Mouse (Mus musculus) forebrain, embryonic 11.5 days (tissue): Measurements from ENCODE around the gene Gm12216. TPM values are rescaled to one million over a fixed set of nuclear protein-coding genes. Genes with fewer than 3 reads are reported as not detected.

Source experiments
- ATAC-seq: fragments of 200-750 bp; cut with Nextera tagmentation; replicated peaks from 2 replicates; pipeline ENCODE4 v1.8.0; 2017; ENCODE audit warnings: moderate TSS enrichment; ENCODE audit not compliant: low FRiP score
- DNase-seq: peaks from one replicate; pipeline ENCODE4 v3.0.0-alpha.2; 2017; ENCODE audit warnings: low spot score
- H3K27ac ChIP-seq: fragments of 300-500 bp; sonication (generic); 2 replicates; pipeline ENCODE4 v1.5.1; 2014; ENCODE audit warnings: low read depth, low read length
- H3K27me3 ChIP-seq: fragments of 300-500 bp; sonication (generic); 2 replicates; pipeline ENCODE4 v1.6.1; 2014; ENCODE audit warnings: mild to moderate bottlenecking, low read length, mixed read lengths; ENCODE audit not compliant: control insufficient read depth, insufficient read depth
- H3K36me3 ChIP-seq: fragments of 300-500 bp; sonication (generic); 2 replicates; pipeline ENCODE4 v1.6.1; 2014; ENCODE audit warnings: mild to moderate bottlenecking, low read length, moderate library complexity, mixed read lengths; ENCODE audit not compliant: control insufficient read depth, insufficient read depth
- H3K4me1 ChIP-seq: fragments of 300-500 bp; sonication (generic); replicated peaks from 2 replicates; pipeline ENCODE4 v1.6.1; 2014; ENCODE audit warnings: low read length, mixed read lengths; ENCODE audit not compliant: control insufficient read depth, insufficient read depth
- H3K4me2 ChIP-seq: fragments of 300-500 bp; sonication (generic); 2 replicates; pipeline ENCODE4 v1.6.1; 2014; ENCODE audit warnings: low read depth, mild to moderate bottlenecking, low read length, moderate library complexity, mixed read lengths; ENCODE audit not compliant: severe bottlenecking
- H3K4me3 ChIP-seq: fragments of 300-500 bp; sonication (generic); 2 replicates; pipeline ENCODE4 v1.5.1; 2014; ENCODE audit warnings: low read depth, low read length
- H3K9ac ChIP-seq: fragments of 300-500 bp; sonication (generic); 2 replicates; pipeline ENCODE4 v1.6.1; 2014; ENCODE audit warnings: low read length
- H3K9me3 ChIP-seq: fragments of 300-500 bp; sonication (generic); 2 replicates; pipeline ENCODE4 v1.6.1; 2016; ENCODE audit warnings: low read length, mixed read lengths; ENCODE audit not compliant: control insufficient read depth
- WGBS: fragments of 180-500 bp; shearing (Covaris S2); extraction: QIAGEN DNeasy Blood & Tissue Kit; methylation state at CpG from one replicate; pipeline ENCODE4 v1.1.7; 2014; 5-methylcytosine and 5-hydroxymethylcytosine counted together
- microRNA-seq: library from miRNA; unstranded; fragments of <30 nt; microRNA quantifications from one replicate; pipeline ENCODE4, GENCODE M21; 2016; ENCODE audit not compliant: insufficient number of aligned reads
- polyA plus RNA-seq: library from polyadenylated mRNA; unstranded; fragments of >200 nt; fragmentation: Nextera tagmentation; extraction: Ambion mirVana; gene quantifications from 2 replicates; pipeline ENCODE4 v1.2.1, GENCODE M21; 2014

Gm12216 gene
- polyA plus RNA-seq, 1 experiment from 2014 or later, result not detected

DNA sequence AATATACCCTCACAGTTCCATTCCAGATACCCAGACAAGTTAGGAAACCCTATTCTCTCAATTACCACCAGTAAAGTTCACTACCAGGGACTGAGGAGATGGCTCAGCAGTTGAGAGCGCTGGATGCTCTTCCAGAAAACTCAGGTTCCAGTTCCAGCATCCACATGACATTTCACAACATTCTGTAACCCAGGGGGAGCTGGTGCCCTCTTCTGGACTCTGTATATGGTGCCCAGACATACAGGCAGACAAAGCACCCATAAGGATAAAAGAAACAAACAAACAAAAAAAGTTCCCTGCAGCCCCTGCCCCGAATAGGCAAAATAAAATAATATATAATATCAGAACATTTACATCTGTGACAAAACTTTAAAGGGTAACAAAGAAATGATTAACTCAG is 124.6 kb downstream of the Gm12216 start:
- Histone ChIP-seq H3K27ac (no peak overlapping the region), H3K4me1 (no peaks in the 10 kb centered on the region), H3K27me3 (no peaks in the 10 kb centered on the region), H3K36me3 (no peaks in the 10 kb centered on the region), H3K9ac (no peak overlapping the region), H3K4me3 (no peak overlapping the region), H3K9me3 (no peaks in the 10 kb centered on the region), H3K4me2 (no peak overlapping the region)
- DNase-seq (no peak), ATAC-seq (no peak)
- WGBS, result 80% methylated on average over 2 of the region's 2 CpGs

DNA sequence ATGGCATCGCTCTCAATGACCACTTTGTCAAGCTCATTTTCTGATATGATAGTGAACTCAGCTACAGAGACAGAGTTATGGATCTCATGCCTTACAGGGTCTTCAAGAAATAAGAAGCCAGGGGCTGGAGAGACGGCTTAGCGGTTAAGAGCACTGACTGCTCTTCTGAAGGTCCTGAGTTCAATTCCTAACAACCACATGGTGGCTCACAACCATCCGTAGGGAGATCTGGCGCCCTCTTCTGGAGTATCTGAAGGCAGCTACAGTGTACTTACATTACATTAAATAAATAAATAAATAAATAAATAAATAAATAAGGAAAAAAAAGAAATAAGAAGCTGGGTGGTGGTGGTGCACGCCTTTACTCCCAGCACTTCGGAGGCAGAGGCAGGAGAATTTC is 125.2 kb downstream of the Gm12216 start:
- H3K36me3 ChIP-seq, result no peaks in the 10 kb centered on the region
- H3K27me3 ChIP-seq, result no peaks in the 10 kb centered on the region
- WGBS, result 84% methylated on average over 7 of the region's 7 CpGs
- no peak overlapping the region for H3K9ac ChIP-seq
- no peak overlapping the region for H3K27ac ChIP-seq
- H3K4me1 ChIP-seq, result no peaks in the 10 kb centered on the region
- DNase-seq (no peak), ATAC-seq (no peak)
- no peaks in the 10 kb centered on the region for H3K9me3 ChIP-seq
- no peak overlapping the region for H3K4me2 ChIP-seq
- H3K4me3 ChIP-seq, result no peak overlapping the region

Small RNAs within 50 kb of the gene (microRNA-seq; reads per million reads assigned to microRNA genes)
- not detected for gene Mir7671

Other genes starting within 250 kb of the Gm12216 start
- gene Il4, start 240.6 kb downstream of the Gm12216 start, polyA plus RNA-seq, result 1.9 and 2.4 TPM in 2 replicates
- gene Il13, start 224.6 kb downstream of the Gm12216 start, polyA plus RNA-seq, result not detected in 2 replicates
- 24.3 and 27.6 TPM in 2 replicates for gene Rad50, start 151.9 kb downstream of the Gm12216 start, polyA plus RNA-seq
- gene Il5, start 138.5 kb downstream of the Gm12216 start, polyA plus RNA-seq, result not detected in 2 replicates
- 4.0 and 4.3 TPM in 2 replicates for gene Irf1, start 89.2 kb downstream of the Gm12216 start, polyA plus RNA-seq
- not detected in 2 replicates for gene Gm17334, start 86.1 kb downstream of the Gm12216 start, polyA plus RNA-seq
- 7.1 TPM in 2 replicates for gene Slc22a5, start 32.4 kb upstream of the Gm12216 start, polyA plus RNA-seq
- 2.3 and 3.5 TPM in 2 replicates for gene Slc22a21, start 121.1 kb upstream of the Gm12216 start, polyA plus RNA-seq
- 1.8 and 2.7 TPM in 2 replicates for gene Slc22a4, start 168.8 kb upstream of the Gm12216 start, polyA plus RNA-seq
- 45.3 and 48.6 TPM in 2 replicates for gene Pdlim4, start 209.8 kb upstream of the Gm12216 start, polyA plus RNA-seq
- 16.0 and 16.4 TPM in 2 replicates for gene P4ha2, start 240.8 kb upstream of the Gm12216 start, polyA plus RNA-seq